Mouse (Mus musculus) midbrain, postnatal 0 days (tissue): ENCODE measurements at regions not wholly inside any gene's neighbourhood (a gene's known extent, or its start where the extent isn't known, plus 50 kb on each side); places are given as distances from the start of the nearest gene placed in this dataset.

Source experiments
- ATAC-seq: fragments of 200-750 bp; cut with Nextera tagmentation; 2 replicates; pipeline ENCODE4 v1.8.0; 2017; ENCODE audit warnings: moderate number of reproducible peaks, mild to moderate bottlenecking, moderate TSS enrichment, moderate library complexity; ENCODE audit not compliant: low FRiP score
- DNase-seq: peaks from one replicate; pipeline ENCODE4 v3.0.0-alpha.2; 2015; ENCODE audit warnings: low spot score
- H3K27ac ChIP-seq: fragments of 300-500 bp; sonication (generic); 2 replicates; pipeline ENCODE4 v1.5.1; 2014; ENCODE audit warnings: low read depth, mild to moderate bottlenecking, low read length, mixed read lengths
- H3K27me3 ChIP-seq: fragments of 300-500 bp; sonication (generic); 2 replicates; pipeline ENCODE4 v1.6.1; 2014; ENCODE audit warnings: low read length, control low read depth, mixed read lengths; ENCODE audit not compliant: insufficient read depth
- H3K36me3 ChIP-seq: fragments of 300-500 bp; sonication (generic); 2 replicates; pipeline ENCODE4 v1.6.1; 2014; ENCODE audit warnings: low read length, control low read depth, mixed read lengths; ENCODE audit not compliant: insufficient read depth
- H3K4me1 ChIP-seq: fragments of 300-500 bp; sonication (generic); 2 replicates; pipeline ENCODE4 v1.6.1; 2014; ENCODE audit warnings: mild to moderate bottlenecking, control low read depth, antibody characterized with exemption, low read length, mixed read lengths; ENCODE audit not compliant: insufficient read depth
- H3K4me2 ChIP-seq: fragments of 300-500 bp; sonication (generic); 2 replicates; pipeline ENCODE4 v1.6.1; 2014; ENCODE audit warnings: low read depth, mild to moderate bottlenecking, low read length, mixed read lengths; ENCODE audit not compliant: poor library complexity, severe bottlenecking
- H3K4me3 ChIP-seq: fragments of 300-500 bp; sonication (generic); 2 replicates; pipeline ENCODE4 v1.5.1; 2014; ENCODE audit warnings: low read depth, mild to moderate bottlenecking, low read length, moderate library complexity
- H3K9ac ChIP-seq: fragments of 300-500 bp; sonication (generic); replicated peaks from 2 replicates; pipeline ENCODE4 v1.6.1; 2014; ENCODE audit warnings: mild to moderate bottlenecking, low read length, moderate library complexity, mixed read lengths; ENCODE audit not compliant: poor library complexity, severe bottlenecking
- H3K9me3 ChIP-seq: fragments of 300-500 bp; sonication (generic); 2 replicates; pipeline ENCODE4 v1.6.1; 2016; ENCODE audit warnings: low read length, control low read depth
- CTCF ChIP-seq: IDR thresholded peaks from 2 replicates; pipeline ENCODE4 v1.5.1; 2016; ENCODE audit warnings: antibody characterized with exemption, mild to moderate bottlenecking
- WGBS: fragments of 180-500 bp; shearing (Covaris S2); extraction: QIAGEN DNeasy Blood & Tissue Kit; methylation state at CpG from one replicate; pipeline ENCODE4 v1.1.7; 2014; 5-methylcytosine and 5-hydroxymethylcytosine counted together

GRCm38 (mm10) chr15:61890330-61890729 lies 967.5 kb upstream of the A1bg start:
- no peak overlapping the region for H3K4me3 ChIP-seq
- H3K27me3 ChIP-seq, result 0 out of 2 replicates have a peak, but pooled peaks cover 3% of the 10 kb centered on the region
- H3K9ac ChIP-seq, result no peak overlapping the region
- no peaks in the 10 kb centered on the region for H3K9me3 ChIP-seq
- H3K4me2 ChIP-seq, result no peak overlapping the region
- no peak for ATAC-seq
- no peak overlapping the region for H3K27ac ChIP-seq
- no peaks in the 10 kb centered on the region for H3K36me3 ChIP-seq
- no peak for TF ChIP-seq CTCF
- H3K4me1 ChIP-seq, result no peaks in the 10 kb centered on the region
- DNase-seq, result no peak

GRCm38 (mm10) chr15:61888569-61889326 lies 965.9 kb upstream of the A1bg start:
- H3K27ac ChIP-seq, result no peak overlapping the region
- WGBS, result 43% methylated on average over 10 of the region's 10 CpGs
- H3K36me3 ChIP-seq, result no peaks in the 10 kb centered on the region
- H3K4me3 ChIP-seq, result no peak overlapping the region
- H3K9me3 ChIP-seq, result no peaks in the 10 kb centered on the region
- no peaks in the 10 kb centered on the region for H3K4me1 ChIP-seq
- no peak for ATAC-seq
- H3K9ac ChIP-seq, result no peak overlapping the region
- H3K27me3 ChIP-seq, result 0 out of 2 replicates have a peak, but pooled peaks cover 3% of the 10 kb centered on the region
- H3K4me2 ChIP-seq, result no peak overlapping the region
- peak; percentile 85 for DNase-seq
- TF ChIP-seq CTCF, result no peak

DNA sequence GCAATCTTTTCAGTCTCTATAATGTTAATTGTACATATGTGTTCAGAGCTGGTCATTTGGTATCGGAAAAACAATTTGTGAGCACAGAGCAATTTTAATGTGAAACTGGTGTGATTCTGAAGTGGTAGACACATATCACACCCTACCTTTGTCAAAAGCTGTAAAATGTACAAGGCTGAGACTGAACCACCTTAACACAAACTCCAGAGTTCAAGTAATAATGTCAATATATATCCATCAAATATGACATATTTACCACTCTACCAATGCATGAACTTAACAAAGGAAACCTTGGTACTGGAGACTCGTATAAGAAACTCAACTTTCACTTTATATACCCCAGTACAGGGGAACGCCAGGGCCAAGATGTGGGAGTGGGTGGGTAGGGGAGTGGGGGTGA lies 956.6 kb upstream of the A1bg start:
- Histone ChIP-seq H3K9me3 (no peaks in the 10 kb centered on the region), H3K4me2 (no peak overlapping the region), H3K27ac (no peak overlapping the region), H3K4me1 (no peaks in the 10 kb centered on the region), H3K27me3 (no peaks in the 10 kb centered on the region), H3K9ac (no peak overlapping the region), H3K4me3 (no peak overlapping the region), H3K36me3 (no peaks in the 10 kb centered on the region)
- TF ChIP-seq CTCF, result no peak
- WGBS, result 91% methylated on average over 3 of the region's 3 CpGs
- ATAC-seq, result no peak
- no peak for DNase-seq

GRCm38 (mm10) chr15:61873047-61873446 lies 950.2 kb upstream of the A1bg start:
- Histone ChIP-seq H3K27me3 (no peaks in the 10 kb centered on the region), H3K9me3 (no peaks in the 10 kb centered on the region), H3K4me3 (no peak overlapping the region), H3K27ac (no peak overlapping the region), H3K36me3 (no peaks in the 10 kb centered on the region), H3K9ac (no peak overlapping the region), H3K4me1 (no peaks in the 10 kb centered on the region), H3K4me2 (no peak overlapping the region)
- no peak for ATAC-seq
- peak; percentile 39 for DNase-seq
- WGBS, result 17% methylated on average over 2 of the region's 2 CpGs
- TF ChIP-seq CTCF, result no peak

DNA sequence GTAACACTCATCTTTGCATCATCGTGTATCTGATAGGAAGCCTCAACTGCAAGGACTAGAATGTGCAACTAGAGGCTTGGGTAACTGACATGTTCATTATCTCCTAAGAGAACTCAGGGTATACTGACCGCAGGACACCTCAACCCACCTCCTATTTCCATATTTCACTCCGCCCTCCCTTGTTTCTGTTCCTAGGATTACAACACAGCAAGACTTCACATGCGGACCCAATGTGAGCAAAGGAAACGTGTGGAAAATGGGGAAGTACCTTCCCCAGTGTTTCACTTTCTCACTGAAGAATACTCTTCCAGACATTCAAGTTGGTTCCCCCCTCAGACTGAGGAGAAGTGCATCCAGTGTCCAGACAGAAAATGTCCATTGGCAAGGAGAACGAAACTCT lies 937.9 kb upstream of the A1bg start:
- ATAC-seq, result no peak
- WGBS, result 92% methylated on average over 6 of the region's 6 CpGs

DNA sequence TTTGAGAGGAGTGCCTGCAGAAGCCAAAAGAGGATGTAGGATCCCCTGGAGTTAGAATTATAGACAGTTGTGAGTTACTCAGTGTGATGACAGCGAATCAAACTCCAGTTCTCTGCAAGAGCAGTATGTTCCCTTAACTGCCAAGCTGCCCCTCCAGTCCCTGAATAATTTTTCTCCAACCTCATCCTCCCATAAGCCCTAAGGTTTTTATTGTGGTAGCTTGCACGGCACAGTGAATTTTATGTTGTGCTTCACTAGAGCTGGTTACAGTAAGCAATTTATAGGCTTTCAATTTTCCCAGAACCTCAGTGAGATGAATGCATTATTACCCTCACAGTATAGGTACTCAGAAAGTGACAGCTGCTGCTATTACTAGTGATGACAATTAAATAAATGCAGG lies 933.1 kb upstream of the A1bg start:
- Histone ChIP-seq H3K9ac (no peak overlapping the region), H3K4me2 (no peak overlapping the region), H3K27me3 (no peaks in the 10 kb centered on the region), H3K4me1 (no peaks in the 10 kb centered on the region), H3K9me3 (no peaks in the 10 kb centered on the region), H3K27ac (no peak overlapping the region), H3K4me3 (no peak overlapping the region), H3K36me3 (no peaks in the 10 kb centered on the region)
- ATAC-seq (no peak), DNase-seq (no peak)
- 72% methylated on average over 2 of the region's 2 CpGs for WGBS
- no peak for TF ChIP-seq CTCF

More for the DNA sequence above, 937.9 kb upstream of the A1bg start:
- Histone ChIP-seq H3K4me3 (no peak overlapping the region), H3K4me1 (no peaks in the 10 kb centered on the region), H3K4me2 (no peak overlapping the region), H3K27me3 (no peaks in the 10 kb centered on the region), H3K9me3 (no peaks in the 10 kb centered on the region), H3K9ac (no peak overlapping the region), H3K36me3 (no peaks in the 10 kb centered on the region), H3K27ac (no peak overlapping the region)
- TF ChIP-seq CTCF, result no peak
- DNase-seq, result no peak
